Mouse (Mus musculus): ENCODE data around the gene Pth.

Gene Pth

GRCm38 (mm10) chr7:113388470-113388869, at the start of gene Pth:
Pth (minus strand) TSS chr7:113388570.
- DNase-seq (ENCODE audit: low spot score in 2 of 2), result no peak

DNA sequence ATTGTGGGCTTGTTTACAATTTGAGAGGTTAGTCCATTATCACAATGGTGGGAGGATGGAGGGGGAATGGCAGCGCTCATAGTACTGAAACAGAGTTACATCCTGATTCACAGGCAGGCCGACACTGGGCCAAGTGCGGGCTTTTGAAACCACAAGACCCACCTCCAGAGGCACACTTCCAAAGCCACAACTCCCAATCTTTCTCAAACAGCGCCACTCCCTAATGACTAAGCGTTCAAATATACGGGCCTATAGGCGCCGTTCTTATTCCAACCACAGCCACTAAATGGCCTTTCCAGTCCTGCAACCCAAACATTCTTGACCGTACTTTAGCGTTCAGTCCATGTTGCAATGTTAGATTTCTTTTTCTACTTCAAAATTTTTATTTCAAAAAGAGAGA, 47.9 kb upstream of the Pth start:
- no peak for DNase-seq (ENCODE audit: low spot score in 2 of 2)

GRCm38 (mm10) chr7:113434286-113434685, 45.9 kb upstream of the Pth start:
- peak in 1 of 2 experiments; percentile 48 for DNase-seq (ENCODE audit: low spot score in 2 of 2)

- DNase-seq (ENCODE audit: low spot score in 2 of 2), result no peak
Observed at GRCm38 (mm10) chr7:113433451-113433850, 45.1 kb upstream of the Pth start.

DNA sequence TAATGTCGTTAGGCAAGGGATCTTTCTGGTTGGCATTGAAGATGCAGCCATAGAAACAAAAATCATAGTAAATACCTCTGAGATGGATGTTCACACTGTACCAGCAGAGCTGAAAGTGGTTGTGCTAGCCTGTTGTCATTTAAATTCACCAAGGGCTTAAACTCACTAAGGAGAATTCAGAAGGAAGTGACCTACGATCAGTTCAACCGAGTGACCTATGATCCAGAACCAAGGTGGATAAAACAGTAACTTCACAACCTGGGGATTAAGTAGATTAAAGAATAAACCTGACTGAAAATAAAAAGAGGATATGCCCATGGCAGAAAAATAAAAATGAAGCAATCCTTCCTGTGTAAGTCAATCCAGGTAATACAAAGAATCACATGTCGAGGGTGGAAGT, 44.5 kb upstream of the Pth start:
- no peak for DNase-seq (ENCODE audit: low spot score in 2 of 2)

DNA sequence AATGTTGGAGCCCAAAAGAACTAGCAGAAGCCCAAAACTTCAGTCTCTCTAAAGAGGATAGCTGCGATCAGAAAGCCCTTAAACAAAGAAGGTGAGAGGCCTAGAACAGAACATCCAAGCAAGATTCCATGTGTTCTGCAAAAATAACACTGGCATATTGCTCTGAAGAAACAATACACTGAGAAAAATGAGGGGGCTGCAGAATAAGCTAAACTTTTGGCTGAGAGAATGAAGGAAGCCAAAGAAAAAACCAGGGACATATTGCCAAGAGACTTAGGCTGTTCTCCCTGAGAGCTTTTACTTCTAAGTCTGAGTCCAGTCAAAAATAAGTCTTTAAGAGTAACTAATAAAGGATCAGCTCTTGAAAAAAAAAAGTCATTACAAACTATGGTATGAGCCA, 32.4 kb upstream of the Pth start:
- DNase-seq (ENCODE audit: low spot score in 2 of 2), result no peak

DNA sequence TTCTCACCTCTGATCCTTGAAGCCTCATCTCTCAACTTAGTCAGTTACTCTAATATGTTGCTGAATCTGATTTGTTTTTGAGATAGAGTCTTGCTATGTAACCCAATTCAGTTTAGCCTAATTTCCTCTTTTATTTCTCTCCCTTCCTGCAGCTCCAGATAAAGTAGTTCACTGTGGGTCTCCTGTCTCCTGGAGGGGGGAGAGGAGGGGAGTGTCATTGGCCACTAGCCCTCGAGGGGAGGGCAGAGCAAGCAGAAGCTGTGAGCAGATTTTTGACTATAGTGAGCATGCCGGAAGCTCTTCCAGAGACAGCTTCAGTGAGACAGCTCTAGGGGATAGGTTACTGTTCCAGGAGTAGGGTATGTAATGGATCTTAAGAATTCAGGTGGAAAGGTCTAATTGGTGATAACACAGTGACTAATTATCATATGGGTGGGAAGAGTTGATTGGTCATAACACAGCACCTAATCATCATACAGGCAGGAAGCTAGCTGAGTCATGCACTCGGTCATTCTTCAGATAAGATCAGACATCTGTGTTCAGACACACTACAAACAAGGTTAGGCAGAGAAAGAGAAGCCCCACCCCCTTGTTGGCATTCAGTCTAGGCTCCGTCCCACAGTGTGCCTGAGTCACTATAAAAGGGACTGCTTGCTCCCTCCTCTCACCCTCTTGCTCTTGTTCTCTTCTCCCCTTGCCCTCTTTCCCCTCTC, 30.9 kb upstream of the Pth start:
- no peak for DNase-seq (ENCODE audit: low spot score in 2 of 2)

- DNase-seq (ENCODE audit: low spot score in 2 of 2), result no peak
Observed at GRCm38 (mm10) chr7:113416536-113416935, 28.2 kb upstream of the Pth start.

- DNase-seq (ENCODE audit: low spot score in 2 of 2), result no peak
Observed at GRCm38 (mm10) chr7:113415256-113415655, 26.9 kb upstream of the Pth start.

DNA sequence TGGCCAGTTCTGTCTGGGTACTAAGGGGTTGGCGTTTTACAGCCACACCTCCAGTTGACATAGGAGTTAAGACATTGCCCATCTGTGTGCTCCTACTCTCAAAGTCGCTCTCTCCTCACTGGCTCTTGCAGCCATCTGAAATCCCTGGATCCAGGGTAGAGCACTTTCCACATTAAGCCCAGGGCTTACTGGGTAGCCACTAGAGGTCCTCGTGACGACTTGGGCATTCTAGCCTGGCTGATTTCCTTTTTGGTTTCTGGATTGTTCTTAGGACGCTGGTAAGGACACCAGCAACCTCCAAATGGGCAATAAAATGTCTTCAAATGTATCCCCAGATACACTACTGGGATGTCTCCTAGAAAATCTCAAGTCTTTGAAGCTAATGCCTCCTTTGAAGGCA, 20.3 kb upstream of the Pth start:
- DNase-seq (ENCODE audit: low spot score in 2 of 2), result no peak

- no peak for DNase-seq (ENCODE audit: low spot score in 2 of 2)
Observed at GRCm38 (mm10) chr7:113398083-113398482, 9.7 kb upstream of the Pth start.

DNA sequence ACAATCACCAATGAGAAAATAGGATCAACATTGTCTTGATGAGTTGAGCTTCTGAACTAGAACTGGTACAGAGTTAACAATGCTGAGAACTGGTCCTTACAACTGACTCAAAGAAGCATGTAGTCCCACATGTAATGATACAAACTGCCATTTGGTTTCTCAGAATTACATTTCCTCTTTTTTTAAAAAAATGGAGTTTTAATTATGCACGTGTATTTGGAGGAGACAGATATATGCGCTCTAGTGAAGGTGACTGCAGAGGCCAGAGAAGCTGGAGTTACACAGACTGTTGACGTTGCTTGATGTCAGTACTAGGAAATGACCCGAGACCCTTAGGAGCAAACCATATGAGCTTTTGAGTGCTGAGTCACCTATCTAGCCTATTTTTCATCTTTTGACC, 8.3 kb upstream of the Pth start:
- no peak for DNase-seq (ENCODE audit: low spot score in 2 of 2)

DNA sequence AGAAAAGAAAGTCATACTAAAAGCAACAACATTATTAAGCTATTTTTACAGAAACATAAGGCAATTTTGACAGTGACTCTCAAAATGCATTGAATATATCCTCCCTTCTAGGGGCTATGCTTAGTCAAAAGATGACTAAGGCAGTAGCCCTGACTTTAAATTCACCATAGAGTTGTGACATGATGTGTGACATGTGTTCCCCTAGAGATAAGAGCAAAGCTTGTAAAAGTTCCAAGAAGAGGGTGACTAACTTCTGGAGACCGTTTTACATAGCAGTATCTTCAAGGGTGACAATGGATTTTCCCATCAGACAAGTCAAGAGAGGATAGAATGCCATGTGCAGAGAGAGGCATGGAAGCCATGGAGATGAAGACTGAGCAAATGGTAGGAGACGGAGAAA, 3.2 kb upstream of the Pth start:
- no peak for DNase-seq (ENCODE audit: low spot score in 2 of 2)

GRCm38 (mm10) chr7:113377875-113378658, 10.3 kb downstream of the Pth start:
- DNase-seq (ENCODE audit: low spot score in 2 of 2), result peak; percentile 34 to 77

DNA sequence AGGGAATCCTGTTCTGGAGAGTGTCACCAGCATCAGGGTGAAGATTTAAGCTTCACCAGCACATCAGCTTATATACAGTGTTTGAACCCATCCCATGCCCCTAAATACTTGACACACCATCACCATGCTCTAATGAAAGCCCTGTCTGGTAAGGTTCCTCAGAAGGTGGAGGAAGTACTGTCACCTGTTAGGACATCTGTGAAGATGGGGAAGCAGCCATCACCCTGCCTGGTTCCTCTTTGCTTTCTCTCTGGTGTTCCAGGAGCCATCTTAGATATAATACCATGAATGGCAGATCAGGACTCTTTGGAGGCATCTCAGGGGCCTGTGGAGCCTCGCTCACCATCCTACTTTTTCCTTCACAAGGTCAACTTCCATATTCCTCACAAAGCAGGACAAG, 15.7 kb downstream of the Pth start:
- DNase-seq (ENCODE audit: low spot score in 2 of 2), result no peak

DNA sequence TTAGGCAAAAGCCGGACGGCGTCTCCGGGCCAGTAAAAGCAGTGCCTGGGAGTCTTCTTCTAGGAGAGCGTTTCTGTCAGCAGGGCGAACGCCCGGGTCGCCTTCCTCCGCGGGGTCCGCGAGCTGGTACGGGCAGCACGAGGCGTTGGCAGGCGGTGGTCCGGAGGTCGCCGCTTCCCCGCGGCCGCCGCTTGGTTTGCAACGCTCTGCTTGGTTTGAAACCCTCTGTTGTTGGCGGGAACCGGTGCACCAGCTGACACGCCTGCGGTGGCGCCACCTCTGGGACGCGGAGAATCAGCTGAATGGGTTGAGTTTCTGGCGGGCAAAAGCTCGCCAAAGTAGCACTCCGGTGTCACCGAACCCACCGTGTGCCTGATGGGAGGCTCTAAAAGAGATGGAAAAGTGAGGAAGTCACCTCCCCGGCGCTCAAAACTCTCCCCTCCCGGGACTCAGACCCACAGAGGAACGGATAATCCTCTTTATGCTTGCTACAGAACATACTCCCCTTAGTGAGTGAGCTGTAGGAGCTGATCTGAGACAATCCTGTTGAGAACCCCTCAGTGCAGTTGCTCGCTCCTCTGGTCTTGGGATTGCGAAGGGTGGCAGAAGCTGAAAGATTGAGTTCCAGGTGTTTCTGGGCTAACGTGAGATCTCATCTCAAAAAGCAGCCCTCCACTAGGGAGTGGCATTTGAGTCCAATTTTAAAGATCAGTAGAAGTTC, 18.6 kb downstream of the Pth start:
- DNase-seq (ENCODE audit: low spot score in 2 of 2), result peak; percentile 34 to 73

- DNase-seq (ENCODE audit: low spot score in 2 of 2), result peak; percentile 87 to 96
Observed at GRCm38 (mm10) chr7:113368746-113369619, 19.4 kb downstream of the Pth start, which contains the start of gene Btbd10. Btbd10 (minus strand) TSS chr7:113369392.

DNA sequence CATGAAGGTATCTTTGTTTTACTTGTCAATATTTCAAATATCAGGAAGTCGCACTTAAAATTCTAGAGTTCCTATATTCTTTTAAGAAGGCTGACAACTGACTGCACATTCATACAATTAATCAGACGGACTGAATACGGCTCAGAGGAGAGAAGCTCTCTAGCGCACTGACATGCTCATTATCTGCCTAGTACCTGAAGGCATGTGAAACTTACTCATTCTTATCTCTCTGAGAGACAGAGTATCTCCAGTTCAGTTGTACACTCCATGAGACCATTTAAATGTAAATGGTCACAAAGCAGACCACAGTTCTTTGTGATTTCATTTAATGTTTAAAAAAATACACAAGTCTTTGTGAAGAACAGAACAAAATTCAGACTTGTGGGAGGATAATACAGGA, 20.9 kb downstream of the Pth start:
- DNase-seq (ENCODE audit: low spot score in 2 of 2), result no peak

- DNase-seq (ENCODE audit: low spot score in 2 of 2), result no peak
Observed at GRCm38 (mm10) chr7:113349089-113349488, 39.3 kb downstream of the Pth start.

GRCm38 (mm10) chr7:113347694-113348093, 40.7 kb downstream of the Pth start:
- DNase-seq (ENCODE audit: low spot score in 2 of 2), result no peak

DNA sequence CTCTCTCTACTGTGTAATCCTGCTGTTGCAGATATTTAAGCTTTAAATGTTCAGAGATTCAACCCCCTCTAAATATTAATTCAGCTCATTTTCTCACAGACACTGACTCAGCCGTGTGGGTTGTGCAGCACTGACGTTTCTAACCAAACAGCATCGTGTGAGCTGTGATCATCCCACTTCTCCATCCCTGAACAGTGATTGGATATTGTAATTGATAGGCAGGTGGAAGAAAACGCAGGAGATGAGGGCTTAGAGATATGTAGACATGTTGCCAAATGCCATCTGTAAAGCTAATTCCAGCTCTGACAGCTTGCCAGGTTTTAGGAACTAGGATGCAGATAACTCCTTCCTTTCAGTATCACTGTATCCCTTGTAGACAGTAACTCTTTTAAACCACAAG, 41.1 kb downstream of the Pth start:
- peak in 1 of 2 experiments; percentile 25 for DNase-seq (ENCODE audit: low spot score in 2 of 2)
